Mouse (Mus musculus) G1E (cell line): ENCODE measurements around the gene Adck1.

Experiments used
- CTCF ChIP-seq: IDR thresholded peaks from 2 replicates; pipeline ENCODE4 v1.5.1; 2012; ENCODE audit warnings: low read depth, low read length, inconsistent platforms, mixed read lengths
- GATA1 ChIP-seq: IDR thresholded peaks from 2 replicates; pipeline ENCODE4 v1.6.1; 2012; ENCODE audit warnings: borderline replicate concordance, low read length, inconsistent platforms, mixed read lengths
- GATA2 ChIP-seq: IDR thresholded peaks from 2 replicates; pipeline ENCODE4 v1.6.1; 2012; ENCODE audit warnings: low read depth, low read length, inconsistent platforms, borderline replicate concordance
- POLR2AphosphoS5 ChIP-seq: IDR thresholded peaks from 2 replicates; pipeline ENCODE4 v1.6.1; 2012; ENCODE audit warnings: low read depth, low read length, inconsistent platforms; ENCODE audit not compliant: insufficient replicate concordance
- TAL1 ChIP-seq: conservative IDR thresholded peaks from 2 replicates; pipeline ENCODE4 v1.6.1; 2012; ENCODE audit warnings: low read depth, low read length, inconsistent platforms, mixed read lengths

- no peak for TF ChIP-seq TAL1
- TF ChIP-seq CTCF, result no peak
- no peak for TF ChIP-seq GATA1
- TF ChIP-seq POLR2AphosphoS5, result no peak
- TF ChIP-seq GATA2, result no peak
Measured at GRCm38 (mm10) chr12:88444040-88444439, 83.7 kb downstream of the Adck1 start.
